Mouse (Mus musculus): ENCODE results near the gene Hdc. TPM values are rescaled to one million over a fixed set of nuclear protein-coding genes. Genes with fewer than 3 reads are reported as not detected.
"Not testable (repeated sequence)": the region's sequence is repeated elsewhere in the genome, so short reads cannot be mapped to it uniquely, and the experiment has no call there.

Gene Hdc
- polyA plus RNA-seq, 1 experiment from 2014 or later, result 1.2 TPM

DNA sequence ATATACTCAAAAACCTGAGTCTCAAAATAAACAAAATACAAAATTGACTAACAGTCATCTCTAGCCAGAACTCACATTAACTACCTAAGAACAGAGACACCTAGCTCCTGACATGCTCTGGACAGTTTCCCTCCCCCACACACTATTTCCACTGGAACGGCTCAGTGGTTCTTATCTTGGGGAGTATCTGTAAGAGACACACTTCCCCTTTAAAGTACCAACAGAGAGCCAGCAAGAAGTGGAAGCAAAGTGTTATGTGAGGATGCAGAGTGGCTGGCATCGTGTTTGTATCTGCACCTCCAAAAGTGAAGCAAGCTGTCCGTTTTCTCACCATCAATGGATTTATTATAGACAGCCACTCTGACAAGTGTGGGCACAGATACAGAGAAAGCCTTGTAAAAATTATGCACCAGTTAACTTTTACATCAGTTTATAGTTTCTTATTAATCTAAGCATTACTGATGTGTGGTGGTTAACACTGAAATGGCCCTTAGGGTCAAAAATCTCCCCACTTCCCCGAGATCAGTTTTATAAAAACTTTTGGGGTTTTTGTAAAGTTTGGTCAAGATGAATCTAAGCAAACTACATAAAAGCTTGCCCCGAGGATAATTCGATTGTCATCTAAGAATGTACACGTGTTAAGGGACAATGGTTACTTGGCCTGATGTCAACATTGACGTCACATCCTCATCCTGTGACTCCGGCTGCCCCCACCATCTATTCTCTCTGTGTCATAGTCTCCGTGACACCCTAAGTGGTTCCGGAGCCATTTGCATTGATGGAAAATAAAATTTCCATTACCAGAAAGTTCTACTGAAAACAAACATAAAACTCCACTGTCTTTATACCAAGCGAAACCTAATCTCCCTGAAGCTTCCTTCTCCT, 17.1 kb upstream of the Hdc start:
- ATAC-seq (ENCODE audit: insufficient number of reproducible peaks, insufficient read depth, low FRiP score, low read depth), result no peak
- Histone ChIP-seq H3K36me3 (ENCODE audit: control insufficient read depth, insufficient read depth, low read length) (peaks cover 15% of the 10 kb centered on the region), H3K4me3 (ENCODE audit: low read depth, low read length) (no peak overlapping the region), H3K9ac (replicated peaks; ENCODE audit: low read depth, low read length) (no peak overlapping the region), H3K27me3 (ENCODE audit: control insufficient read depth, insufficient read depth, low read length) (no peaks in the 10 kb centered on the region), H3K27ac (ENCODE audit: low read length) (no peak overlapping the region), H3K9me3 (ENCODE audit: control insufficient read depth, low read depth, low read length) (no peaks in the 10 kb centered on the region), H3K4me1 (ENCODE audit: control insufficient read depth, insufficient read depth, low read length) (no peaks in the 10 kb centered on the region), H3K4me2 (replicated peaks; ENCODE audit: low read depth, low read length) (no peak overlapping the region)
- 80% methylated on average over 12 of the region's 12 CpGs for WGBS

DNA sequence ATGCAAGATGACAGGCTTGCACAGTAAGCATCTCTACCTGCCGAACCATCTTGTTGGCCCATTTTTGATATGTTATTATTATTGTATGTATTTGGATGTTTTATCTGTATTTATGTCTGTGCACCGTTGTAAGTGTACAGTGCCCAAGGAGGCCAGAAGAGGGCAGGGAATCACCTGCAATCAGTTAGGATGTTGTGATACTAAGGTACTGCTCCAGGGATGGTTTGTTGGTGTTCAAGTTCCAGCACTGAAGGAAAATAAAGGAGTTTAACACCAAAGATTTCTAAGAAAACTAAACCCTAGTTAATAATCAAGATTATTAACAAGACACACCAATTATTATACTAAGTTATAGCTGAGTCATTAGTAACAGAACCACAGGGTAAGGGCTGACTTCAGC, 14.1 kb upstream of the Hdc start:
- H3K9me3 ChIP-seq (ENCODE audit: control insufficient read depth, low read depth, low read length), result no peaks in the 10 kb centered on the region

DNA sequence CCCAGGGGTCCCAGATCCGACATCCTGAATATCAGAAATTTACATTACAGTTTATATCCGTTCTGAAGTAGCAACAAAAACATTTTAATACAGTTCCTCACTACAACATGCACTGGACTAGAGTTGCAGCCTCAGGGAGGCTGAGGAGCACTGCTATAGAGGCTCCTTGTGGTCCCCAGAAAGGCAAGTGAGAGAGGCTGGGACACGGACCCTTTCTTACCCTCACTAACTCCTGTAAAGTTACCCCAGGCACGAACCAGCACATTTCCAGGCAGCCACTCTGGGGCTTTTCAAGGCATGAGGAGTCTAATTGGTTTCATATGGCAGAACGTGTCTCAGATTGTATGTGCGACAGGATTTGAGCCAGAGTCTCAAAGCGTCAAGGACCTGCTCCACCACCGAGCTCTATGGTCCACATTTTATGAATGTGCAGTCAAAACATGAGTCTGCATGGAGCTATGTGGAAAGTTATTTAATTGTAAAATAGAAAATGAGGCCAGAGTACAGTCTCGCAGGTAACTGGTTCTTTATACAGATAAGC, 9.4 kb upstream of the Hdc start:
- Histone ChIP-seq H3K4me2 (replicated peaks; ENCODE audit: low read depth, low read length) (no peak overlapping the region), H3K4me3 (ENCODE audit: low read depth, low read length) (no peak overlapping the region), H3K27me3 (ENCODE audit: control insufficient read depth, insufficient read depth, low read length) (no peaks in the 10 kb centered on the region), H3K27ac (ENCODE audit: low read length) (no peak overlapping the region), H3K9ac (replicated peaks; ENCODE audit: low read depth, low read length) (no peak overlapping the region), H3K9me3 (ENCODE audit: control insufficient read depth, low read depth, low read length) (no peaks in the 10 kb centered on the region), H3K4me1 (ENCODE audit: control insufficient read depth, insufficient read depth, low read length) (no peaks in the 10 kb centered on the region), H3K36me3 (ENCODE audit: control insufficient read depth, insufficient read depth, low read length) (peaks cover 9% of the 10 kb centered on the region)
- WGBS, result 89% methylated on average over 9 of the region's 9 CpGs
- ATAC-seq (ENCODE audit: insufficient number of reproducible peaks, insufficient read depth, low FRiP score, low read depth), result no peak

More for the DNA sequence above, 14.1 kb upstream of the Hdc start:
- ATAC-seq (ENCODE audit: insufficient number of reproducible peaks, insufficient read depth, low FRiP score, low read depth), result no peak
- Histone ChIP-seq H3K27me3 (ENCODE audit: control insufficient read depth, insufficient read depth, low read length) (no peaks in the 10 kb centered on the region), H3K4me3 (ENCODE audit: low read depth, low read length) (no peak overlapping the region), H3K4me1 (ENCODE audit: control insufficient read depth, insufficient read depth, low read length) (no peaks in the 10 kb centered on the region), H3K27ac (ENCODE audit: low read length) (no peak overlapping the region), H3K9ac (replicated peaks; ENCODE audit: low read depth, low read length) (no peak overlapping the region), H3K4me2 (replicated peaks; ENCODE audit: low read depth, low read length) (no peak overlapping the region), H3K36me3 (ENCODE audit: control insufficient read depth, insufficient read depth, low read length) (peaks cover 13% of the 10 kb centered on the region)
- 82% methylated on average over 2 of the region's 2 CpGs for WGBS

DNA sequence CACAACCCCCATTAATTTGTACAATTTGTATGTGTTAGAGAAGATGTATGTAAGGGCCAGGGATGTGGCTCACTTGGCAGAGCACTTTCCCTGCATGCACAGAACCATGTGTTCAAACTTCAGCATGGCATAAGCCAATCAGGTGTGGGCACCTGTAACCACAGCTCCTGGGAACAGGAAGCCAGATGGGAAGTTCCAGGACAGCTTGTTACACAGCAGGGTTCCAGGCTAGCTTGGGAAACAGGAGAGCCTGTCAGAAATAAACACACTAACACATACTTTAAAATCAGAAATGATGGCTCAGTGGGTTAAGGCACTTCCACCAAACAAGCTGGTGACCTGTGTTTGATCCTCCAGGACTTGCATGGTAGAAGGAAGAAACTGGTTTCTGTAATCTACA, 4.0 kb upstream of the Hdc start:
- H3K4me1 ChIP-seq (ENCODE audit: control insufficient read depth, insufficient read depth, low read length), result no peaks in the 10 kb centered on the region
- H3K9ac ChIP-seq (replicated peaks; ENCODE audit: low read depth, low read length), result no peak overlapping the region
- no peaks in the 10 kb centered on the region for H3K27me3 ChIP-seq (ENCODE audit: control insufficient read depth, insufficient read depth, low read length)
- no peak overlapping the region for H3K4me2 ChIP-seq (replicated peaks; ENCODE audit: low read depth, low read length)
- H3K36me3 ChIP-seq (ENCODE audit: control insufficient read depth, insufficient read depth, low read length), result no peaks in the 10 kb centered on the region
- H3K27ac ChIP-seq (ENCODE audit: low read length), result no peak overlapping the region
- no peaks in the 10 kb centered on the region for H3K9me3 ChIP-seq (ENCODE audit: control insufficient read depth, low read depth, low read length)
- no peak for ATAC-seq (ENCODE audit: insufficient number of reproducible peaks, insufficient read depth, low FRiP score, low read depth)
- H3K4me3 ChIP-seq (ENCODE audit: low read depth, low read length), result no peak overlapping the region

DNA sequence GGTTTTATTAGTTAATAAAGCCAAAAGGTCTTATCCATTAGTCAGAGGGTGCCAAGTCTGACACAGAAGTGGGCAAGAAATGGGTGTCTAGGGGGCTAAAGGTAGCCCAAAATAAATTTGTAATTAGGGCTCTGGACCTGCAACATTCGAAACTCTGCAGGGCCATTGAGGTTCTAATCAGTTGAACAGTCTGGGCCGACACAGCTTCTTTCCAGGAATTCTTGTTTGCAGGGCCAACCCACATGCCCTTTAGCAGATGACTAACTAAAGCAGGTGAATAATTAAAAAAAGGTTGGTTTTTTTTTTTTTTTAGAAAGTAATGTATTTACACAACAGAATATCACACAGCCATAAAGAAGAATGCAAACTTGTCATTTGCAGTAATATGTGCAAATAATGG, 3.4 kb upstream of the Hdc start:
- H3K27me3 ChIP-seq (ENCODE audit: control insufficient read depth, insufficient read depth, low read length), result no peaks in the 10 kb centered on the region
- H3K4me2 ChIP-seq (replicated peaks; ENCODE audit: low read depth, low read length), result no peak overlapping the region
- H3K9ac ChIP-seq (replicated peaks; ENCODE audit: low read depth, low read length), result no peak overlapping the region
- 80% methylated on average over 2 of the region's 2 CpGs for WGBS
- no peak overlapping the region for H3K4me3 ChIP-seq (ENCODE audit: low read depth, low read length)
- no peaks in the 10 kb centered on the region for H3K4me1 ChIP-seq (ENCODE audit: control insufficient read depth, insufficient read depth, low read length)
- H3K27ac ChIP-seq (ENCODE audit: low read length), result no peak overlapping the region
- ATAC-seq (ENCODE audit: insufficient number of reproducible peaks, insufficient read depth, low FRiP score, low read depth), result no peak
- H3K9me3 ChIP-seq (ENCODE audit: control insufficient read depth, low read depth, low read length), result no peaks in the 10 kb centered on the region
- no peaks in the 10 kb centered on the region for H3K36me3 ChIP-seq (ENCODE audit: control insufficient read depth, insufficient read depth, low read length)

DNA sequence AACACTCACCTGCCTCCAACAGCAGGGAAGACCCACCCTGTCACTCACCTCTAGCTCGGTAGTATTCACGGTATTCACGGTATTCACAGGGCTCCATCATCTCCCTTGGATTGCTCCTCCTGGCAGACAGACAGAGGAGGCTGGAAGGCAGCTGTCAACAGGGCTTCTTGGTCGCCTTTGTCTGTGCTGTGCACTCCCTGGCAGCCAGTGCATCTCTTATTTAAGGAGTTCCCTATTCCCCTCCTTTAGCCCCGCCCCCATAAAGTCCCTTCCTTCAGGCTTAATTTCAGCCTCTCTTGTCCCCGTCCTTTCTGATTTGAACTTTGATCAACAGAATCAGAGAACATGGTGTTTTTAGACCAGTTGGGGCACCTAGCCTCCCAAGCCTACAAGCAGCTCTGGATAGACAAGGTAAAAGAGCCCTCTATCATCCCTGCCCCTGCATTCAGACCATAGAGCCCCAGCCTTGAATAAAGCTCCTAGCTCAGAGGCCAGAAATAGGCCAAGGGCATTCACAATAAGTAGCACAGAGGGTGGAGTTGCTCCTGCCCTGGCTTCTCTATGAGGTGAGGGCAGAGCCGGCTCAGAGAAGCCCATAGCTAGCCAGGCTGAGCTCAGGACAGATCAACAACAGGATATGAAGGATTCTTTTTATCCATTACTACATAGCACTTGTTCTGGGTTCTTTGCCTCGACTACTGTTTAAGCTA, 474 bp downstream of the Hdc start:
- Histone ChIP-seq H3K36me3 (ENCODE audit: control insufficient read depth, insufficient read depth, low read length) (no peaks in the 10 kb centered on the region), H3K4me2 (replicated peaks; ENCODE audit: low read depth, low read length) (no peak overlapping the region)
- WGBS, result 35% methylated on average over 8 of the region's 8 CpGs

DNA sequence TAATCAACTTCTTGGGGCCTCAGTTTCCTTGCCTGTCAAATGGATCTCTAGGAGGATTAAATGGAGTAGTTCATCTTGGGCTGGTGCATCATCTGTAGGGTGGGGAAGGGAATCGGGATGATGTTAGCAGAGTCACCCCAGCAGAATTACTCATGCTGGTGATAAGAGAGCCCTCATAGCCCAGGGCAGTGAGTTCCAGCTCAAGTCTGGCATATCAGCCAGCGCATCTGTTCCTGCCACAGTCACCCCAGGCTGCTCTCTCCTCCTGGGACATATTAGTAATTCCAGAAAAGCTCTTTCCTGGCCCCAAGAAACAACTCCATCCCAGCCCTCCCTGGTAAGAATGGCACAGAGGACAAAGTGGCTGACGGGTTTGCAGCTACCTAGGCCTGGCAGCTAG, 3.7 kb downstream of the Hdc start:
- ATAC-seq (ENCODE audit: insufficient number of reproducible peaks, insufficient read depth, low FRiP score, low read depth), result no peak

More for the DNA sequence above, 474 bp downstream of the Hdc start:
- H3K27me3 ChIP-seq (ENCODE audit: control insufficient read depth, insufficient read depth, low read length), result no peaks in the 10 kb centered on the region
- no peak for ATAC-seq (ENCODE audit: insufficient number of reproducible peaks, insufficient read depth, low FRiP score, low read depth)
- no peak overlapping the region for H3K9ac ChIP-seq (replicated peaks; ENCODE audit: low read depth, low read length)
- no peak overlapping the region for H3K4me3 ChIP-seq (ENCODE audit: low read depth, low read length)
- H3K27ac ChIP-seq (ENCODE audit: low read length), result no peak overlapping the region
- no peaks in the 10 kb centered on the region for H3K9me3 ChIP-seq (ENCODE audit: control insufficient read depth, low read depth, low read length)
- no peaks in the 10 kb centered on the region for H3K4me1 ChIP-seq (ENCODE audit: control insufficient read depth, insufficient read depth, low read length)

DNA sequence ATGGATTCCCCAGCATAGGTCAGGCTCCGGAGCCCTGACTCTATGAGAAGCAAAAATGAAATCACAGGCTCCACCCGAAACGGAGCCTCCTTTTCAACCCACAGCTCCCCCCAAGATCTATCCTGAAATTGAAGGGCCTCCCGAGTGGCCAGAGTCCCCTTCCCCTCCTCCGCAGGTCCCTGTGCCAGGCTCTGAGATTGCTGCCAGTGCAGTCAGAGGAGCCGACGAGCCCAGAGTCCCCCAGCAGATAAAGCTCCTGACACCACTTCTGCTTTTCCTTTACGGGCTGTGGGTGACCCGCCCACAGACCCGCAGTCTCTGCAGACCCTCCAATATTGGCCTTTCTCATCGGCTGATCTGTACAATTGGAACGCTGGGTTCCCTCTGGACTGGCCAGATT, 9.5 kb downstream of the Hdc start:
- not testable (repeated sequence) for H3K36me3 ChIP-seq (ENCODE audit: control insufficient read depth, insufficient read depth, low read length); H3K9me3 ChIP-seq (ENCODE audit: control insufficient read depth, low read depth, low read length); H3K4me1 ChIP-seq (ENCODE audit: control insufficient read depth, insufficient read depth, low read length); H3K4me3 ChIP-seq (ENCODE audit: low read depth, low read length); H3K27ac ChIP-seq (ENCODE audit: low read length); H3K4me2 ChIP-seq (replicated peaks; ENCODE audit: low read depth, low read length); ATAC-seq (ENCODE audit: insufficient number of reproducible peaks, insufficient read depth, low FRiP score, low read depth); H3K27me3 ChIP-seq (ENCODE audit: control insufficient read depth, insufficient read depth, low read length); H3K9ac ChIP-seq (replicated peaks; ENCODE audit: low read depth, low read length)
- 62% methylated on average over 12 of the region's 12 CpGs for WGBS

More for the DNA sequence above, 3.7 kb downstream of the Hdc start:
- H3K4me3 ChIP-seq (ENCODE audit: low read depth, low read length), result no peak overlapping the region
- no peak overlapping the region for H3K9ac ChIP-seq (replicated peaks; ENCODE audit: low read depth, low read length)
- WGBS, result 98% methylated on average over 3 of the region's 3 CpGs
- H3K9me3 ChIP-seq (ENCODE audit: control insufficient read depth, low read depth, low read length), result no peaks in the 10 kb centered on the region
- no peaks in the 10 kb centered on the region for H3K27me3 ChIP-seq (ENCODE audit: control insufficient read depth, insufficient read depth, low read length)
- no peaks in the 10 kb centered on the region for H3K36me3 ChIP-seq (ENCODE audit: control insufficient read depth, insufficient read depth, low read length)
- no peak overlapping the region for H3K27ac ChIP-seq (ENCODE audit: low read length)
- H3K4me2 ChIP-seq (replicated peaks; ENCODE audit: low read depth, low read length), result no peak overlapping the region
- H3K4me1 ChIP-seq (ENCODE audit: control insufficient read depth, insufficient read depth, low read length), result no peaks in the 10 kb centered on the region

Data from stomach, embryonic 14.5 days (tissue).